Mouse (Mus musculus) urinary bladder, postnatal 10 days (tissue): ENCODE measurements around the gene Fyn.

Source experiments
- DNase-seq: peaks from one replicate; pipeline ENCODE4 v3.0.0; 2022; ENCODE audit warnings: low spot score

Gene Fyn

GRCm38 (mm10) chr10:39412826-39413620 lies 44.4 kb downstream of the Fyn start:
- DNase-seq: no peak

- DNase-seq: no peak
These were observed 45.4 kb downstream of the Fyn start for GRCm38 (mm10) chr10:39414068-39414467.

- DNase-seq: no peak
These were observed 46.9 kb downstream of the Fyn start for GRCm38 (mm10) chr10:39415586-39415985.

GRCm38 (mm10) chr10:39417611-39418010 lies 49.0 kb downstream of the Fyn start:
- DNase-seq: no peak

GRCm38 (mm10) chr10:39418395-39418794 lies 49.7 kb downstream of the Fyn start:
- no peak for DNase-seq

- no peak for DNase-seq
These were observed 52.4 kb downstream of the Fyn start for GRCm38 (mm10) chr10:39420842-39421617.

GRCm38 (mm10) chr10:39421772-39422171 lies 53.1 kb downstream of the Fyn start:
- no peak for DNase-seq

- no peak for DNase-seq
These were observed 56.0 kb downstream of the Fyn start for GRCm38 (mm10) chr10:39424643-39425042.

GRCm38 (mm10) chr10:39426033-39426432 lies 57.4 kb downstream of the Fyn start:
- no peak for DNase-seq

- DNase-seq: no peak
These were observed 58.3 kb downstream of the Fyn start for GRCm38 (mm10) chr10:39426833-39427490.

- no peak for DNase-seq
These were observed 61.0 kb downstream of the Fyn start for GRCm38 (mm10) chr10:39429661-39430060.

GRCm38 (mm10) chr10:39430074-39430764 lies 61.6 kb downstream of the Fyn start:
- no peak for DNase-seq

GRCm38 (mm10) chr10:39431265-39431664 lies 62.6 kb downstream of the Fyn start:
- no peak for DNase-seq

GRCm38 (mm10) chr10:39432648-39433568 lies 64.3 kb downstream of the Fyn start:
- no peak for DNase-seq

GRCm38 (mm10) chr10:39433893-39434292 lies 65.2 kb downstream of the Fyn start:
- DNase-seq: no peak

GRCm38 (mm10) chr10:39434758-39435448 lies 66.2 kb downstream of the Fyn start:
- no peak for DNase-seq

GRCm38 (mm10) chr10:39438905-39439304 lies 70.2 kb downstream of the Fyn start:
- DNase-seq: no peak

GRCm38 (mm10) chr10:39440506-39440905 lies 71.9 kb downstream of the Fyn start:
- DNase-seq: no peak

GRCm38 (mm10) chr10:39441636-39442035 lies 73.0 kb downstream of the Fyn start:
- DNase-seq: no peak

GRCm38 (mm10) chr10:39443122-39443521 lies 74.5 kb downstream of the Fyn start:
- DNase-seq: no peak
